13 mouse cellular contexts compared by ENCODE assay signal in the genomic region with DNA sequence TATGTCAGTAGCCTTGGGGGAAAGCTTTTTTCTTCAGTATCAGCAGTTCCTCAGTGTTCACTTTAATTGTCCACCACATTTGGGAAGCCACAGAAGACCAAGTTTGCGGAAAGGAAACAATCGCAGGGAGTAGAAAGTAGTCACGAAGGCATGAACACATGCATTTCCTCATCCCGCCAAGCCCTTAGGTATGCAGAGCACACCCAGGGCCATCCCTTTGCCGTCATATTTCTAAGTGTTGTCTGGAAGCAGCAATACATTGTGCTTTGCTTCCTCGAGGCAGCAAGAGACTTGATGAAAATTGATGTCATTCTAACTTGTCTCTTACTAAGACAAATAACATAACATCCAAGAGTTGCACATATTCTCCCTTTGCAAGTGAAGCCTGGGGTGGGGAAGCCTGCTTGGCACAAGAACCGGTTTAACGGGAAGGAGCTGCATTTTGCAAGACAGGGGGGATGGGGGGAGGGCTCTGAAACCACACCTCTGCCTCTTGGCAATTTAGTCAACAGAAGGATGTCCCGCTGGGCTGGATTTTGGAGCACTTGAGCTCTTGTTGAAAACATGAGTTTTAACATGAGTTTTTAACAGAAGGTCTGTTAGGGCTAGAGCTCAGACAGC.
DNase-seq lines count a peak whose midpoint lies in the region; ATAC-seq and TF ChIP-seq lines count a peak whose summit lies in the region.
"Had no signal": no experiment of that assay in that cellular context is flagged by ENCODE, and none has a peak within 500 bp of the region (broad histone marks: within the 10 kb centered on the region; RNA-seq: fewer than 3 reads in every experiment).

No protein-coding gene starts in this region.

- H3K4me1 ChIP-seq in embryonic facial prominence, embryonic 13.5 days: no peaks in the 10 kb centered on the region
- H3K4me1 ChIP-seq in lung, postnatal 0 days (ENCODE audit: insufficient read depth, low read depth, low read length): no peaks in the 10 kb centered on the region
- no peaks in the 10 kb centered on the region for H3K4me1 ChIP-seq in forebrain, postnatal 0 days (ENCODE audit: insufficient read depth)
- H3K4me1 ChIP-seq: embryonic facial prominence, embryonic 12.5 days; neural tube, embryonic 15.5 days had no signal

- no peak overlapping the region for H3K4me2 ChIP-seq in embryonic facial prominence, embryonic 13.5 days
- H3K4me2 ChIP-seq in lung, postnatal 0 days (replicated peaks; ENCODE audit: low read depth, low read length): no peak overlapping the region; the same call in 1 of the 2 replicates
- H3K4me2 ChIP-seq in forebrain, postnatal 0 days (ENCODE audit: low read depth): no peak overlapping the region
- H3K4me2 ChIP-seq: embryonic facial prominence, embryonic 12.5 days; neural tube, embryonic 15.5 days had no signal

- no peak for TF ChIP-seq CTCF in lung, postnatal 0 days (IDR thresholded peaks at IDR 0.05)
- no peak for TF ChIP-seq CTCF in forebrain, postnatal 0 days (IDR thresholded peaks at IDR 0.05; ENCODE audit: low read depth)

- intact Hi-C loops in heart, postnatal 36 days (cut with DNase I): no loop called here
- intact Hi-C loops in heart, postnatal 25 days (cut with DNase I): no loop called here

- ATAC-seq in embryonic facial prominence, embryonic 13.5 days (ENCODE audit: insufficient number of reproducible peaks, insufficient read depth, low FRiP score, low TSS enrichment, low read depth): 0 out of 2 replicates have a peak, but pooled peaks have one; percentile 43
- peak; percentile 44; the same call in 1 of the 2 replicates for ATAC-seq in lung, postnatal 0 days
- ATAC-seq in forebrain, postnatal 0 days: no peak

- TF ChIP-seq EP300 in lung, postnatal 0 days (IDR thresholded peaks at IDR 0.05): no peak

- H3K27ac ChIP-seq in embryonic facial prominence, embryonic 13.5 days: no peak overlapping the region
- H3K27ac ChIP-seq in lung, postnatal 0 days (ENCODE audit: low read length): no peak overlapping the region
- no peak overlapping the region for H3K27ac ChIP-seq in forebrain, postnatal 0 days (ENCODE audit: low read depth, low read length)
- H3K27ac ChIP-seq: embryonic facial prominence, embryonic 12.5 days; neural tube, embryonic 15.5 days had no signal

- 14% methylated on average over 9 of the region's 9 CpGs for WGBS in embryonic facial prominence, embryonic 13.5 days
- 20% methylated on average over 9 of the region's 9 CpGs for WGBS in lung, postnatal 0 days
- 35% methylated on average over 9 of the region's 9 CpGs for WGBS in forebrain, postnatal 0 days

- no peak overlapping the region for H3K9ac ChIP-seq in embryonic facial prominence, embryonic 13.5 days
- H3K9ac ChIP-seq in lung, postnatal 0 days (replicated peaks; ENCODE audit: low read depth): no peak overlapping the region
- no peak overlapping the region for H3K9ac ChIP-seq in forebrain, postnatal 0 days
- H3K9ac ChIP-seq: embryonic facial prominence, embryonic 12.5 days; neural tube, embryonic 15.5 days had no signal

- H3K4me3 ChIP-seq in embryonic facial prominence, embryonic 13.5 days: no peak overlapping the region
- H3K4me3 ChIP-seq in lung, postnatal 0 days (ENCODE audit: low read depth, low read length): no peak overlapping the region
- H3K4me3 ChIP-seq in forebrain, postnatal 0 days (ENCODE audit: low read depth, low read length): no peak overlapping the region
- H3K4me3 ChIP-seq: embryonic facial prominence, embryonic 12.5 days; neural tube, embryonic 15.5 days had no signal

- H3K27me3 ChIP-seq in embryonic facial prominence, embryonic 13.5 days: no peaks in the 10 kb centered on the region
- H3K27me3 ChIP-seq in lung, postnatal 0 days (replicated peaks; ENCODE audit: insufficient read depth, low read length): no peaks in the 10 kb centered on the region
- H3K27me3 ChIP-seq in forebrain, postnatal 0 days (ENCODE audit: insufficient read depth, low read length): no peaks in the 10 kb centered on the region
- H3K27me3 ChIP-seq: embryonic facial prominence, embryonic 12.5 days; neural tube, embryonic 15.5 days had no signal

- peak; percentile 2 to 3 for DNase-seq in heart, postnatal 36 days
- DNase-seq in heart, postnatal 25 days (ENCODE audit: low spot score): no peak
- peak; percentile 12 for DNase-seq in ZHBTc4 (ENCODE audit: low read depth, low spot score)
- peak; percentile 58 for DNase-seq in lung, postnatal 0 days (ENCODE audit: low spot score)
- no peak for DNase-seq in forebrain, postnatal 0 days
- DNase-seq in MN1 (ENCODE audit: low spot score): no peak
- no peak for DNase-seq in frontal cortex, adult 2 months (ENCODE audit: extremely low spot score in 1 of 2, low spot score in 1 of 2)
- DNase-seq: kidney, adult 9 months; thymus, postnatal 25 days had no signal

- H3K36me3 ChIP-seq in embryonic facial prominence, embryonic 13.5 days: no peaks in the 10 kb centered on the region
- no peaks in the 10 kb centered on the region for H3K36me3 ChIP-seq in lung, postnatal 0 days (ENCODE audit: insufficient read depth, low read length)
- no peaks in the 10 kb centered on the region for H3K36me3 ChIP-seq in forebrain, postnatal 0 days (ENCODE audit: insufficient read depth)
- H3K36me3 ChIP-seq: embryonic facial prominence, embryonic 12.5 days; G1E; neural tube, embryonic 15.5 days had no signal

- H3K9me3 ChIP-seq in embryonic facial prominence, embryonic 13.5 days: no peaks in the 10 kb centered on the region
- no peaks in the 10 kb centered on the region for H3K9me3 ChIP-seq in lung, postnatal 0 days (ENCODE audit: low read length)
- H3K9me3 ChIP-seq in forebrain, postnatal 0 days (ENCODE audit: low read length): no peaks in the 10 kb centered on the region
- H3K9me3 ChIP-seq: embryonic facial prominence, embryonic 12.5 days; G1E; neural tube, embryonic 15.5 days had no signal

Comparison
In these comparisons a context has a peak if more than half of its experiments do, and no peak if none do; other contexts are left out.
1. DNase-seq: peak in heart, postnatal 36 days (2 of 2), ZHBTc4 (single experiment) and lung, postnatal 0 days (single experiment); none in heart, postnatal 25 days (single experiment), forebrain, postnatal 0 days (single experiment), MN1 (single experiment) and frontal cortex, adult 2 months (0 of 2).